Mouse (Mus musculus) 3134 (cell line): ENCODE data around the gene Mthfd1.

Source experiments
- DNase-seq: peaks from one replicate; pipeline ENCODE4 v3.0.0-alpha.2; 2011; ENCODE audit warnings: low spot score; ENCODE audit not compliant: insufficient read length; ENCODE audit errors: extremely low read depth

Gene Mthfd1

DNA sequence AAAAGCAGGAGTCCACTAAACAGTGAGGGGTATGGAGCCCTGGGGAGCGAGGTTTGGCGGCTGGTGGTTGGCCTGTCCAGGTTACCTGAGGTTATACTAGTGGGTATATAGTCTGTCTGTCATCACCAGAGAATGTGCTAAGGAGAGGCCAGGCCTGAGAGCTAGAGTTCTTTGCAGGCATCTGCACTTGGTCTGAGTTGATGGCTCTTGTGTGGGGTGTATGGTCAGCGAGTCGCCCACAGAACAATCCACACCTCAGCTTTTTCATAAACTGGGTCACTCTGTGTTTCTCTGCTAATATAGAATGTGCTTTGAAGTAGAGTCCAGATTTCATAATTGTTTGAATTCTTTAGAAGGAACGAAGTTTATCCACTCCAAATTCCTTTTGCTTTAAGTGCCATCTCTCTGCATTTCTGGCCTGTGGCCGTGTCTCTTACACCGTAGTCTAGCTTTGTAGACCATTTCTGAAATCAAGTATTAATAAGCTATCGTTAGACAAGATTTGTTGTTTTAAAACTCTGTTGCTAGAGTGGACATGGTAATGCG lies 44.3 kb downstream of the Mthfd1 start:
- DNase-seq: no peak

DNA sequence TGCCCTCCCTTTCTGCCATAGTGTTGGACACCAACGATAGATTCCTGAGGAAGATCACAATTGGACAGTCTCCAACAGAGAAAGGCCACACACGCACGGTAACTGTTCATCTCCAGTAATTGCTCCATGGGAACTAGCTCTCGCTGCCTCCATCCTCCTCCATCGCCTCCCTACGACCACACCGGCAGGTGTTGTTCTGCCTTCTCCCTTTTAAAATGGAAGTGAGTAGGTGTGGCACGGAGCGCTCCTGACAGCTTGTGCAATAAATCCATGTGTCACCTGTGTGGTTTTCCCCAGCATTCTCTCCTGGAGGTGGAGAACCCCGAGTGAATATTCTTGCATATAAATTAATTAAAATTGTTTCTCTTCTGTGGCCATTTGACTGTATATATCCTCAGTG lies 45.3 kb downstream of the Mthfd1 start:
- no peak for DNase-seq

DNA sequence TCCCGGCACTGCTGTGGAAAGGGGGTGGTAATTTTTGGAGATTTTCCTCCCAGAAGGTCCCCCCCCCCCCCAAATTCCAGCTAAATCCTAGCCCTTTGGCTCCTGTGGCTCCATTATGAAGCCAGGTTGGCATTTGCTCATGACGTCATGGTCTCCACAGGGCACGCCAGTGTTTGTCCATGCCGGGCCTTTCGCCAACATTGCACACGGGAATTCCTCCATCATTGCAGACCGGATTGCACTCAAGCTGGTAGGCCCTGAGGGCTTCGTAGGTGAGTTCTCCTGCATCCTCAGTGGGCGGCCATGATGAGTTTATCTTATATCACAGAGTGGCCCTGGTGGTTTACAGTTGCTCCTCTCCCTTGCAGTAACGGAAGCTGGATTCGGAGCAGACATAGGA lies 48.4 kb downstream of the Mthfd1 start:
- DNase-seq: no peak

DNA sequence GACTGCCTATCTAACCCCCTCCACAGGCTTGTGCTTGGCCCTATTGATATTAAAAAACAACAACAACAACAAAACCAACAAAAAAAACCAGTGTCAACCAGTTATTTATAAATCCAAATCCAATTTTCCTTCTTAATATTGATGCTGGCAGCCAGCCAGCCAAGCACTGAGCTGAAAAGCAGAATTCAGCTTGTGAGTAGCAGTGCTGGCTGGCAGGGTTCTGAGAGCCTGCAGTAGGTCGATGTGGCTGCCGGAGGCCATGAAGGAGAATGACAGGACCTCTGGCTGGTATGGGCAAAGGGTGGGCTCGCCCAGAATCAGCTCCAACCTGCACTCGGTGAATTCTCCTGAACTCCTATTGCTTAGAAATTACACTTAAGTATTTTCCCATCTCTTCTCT lies 49.1 kb downstream of the Mthfd1 start:
- DNase-seq: no peak

DNA sequence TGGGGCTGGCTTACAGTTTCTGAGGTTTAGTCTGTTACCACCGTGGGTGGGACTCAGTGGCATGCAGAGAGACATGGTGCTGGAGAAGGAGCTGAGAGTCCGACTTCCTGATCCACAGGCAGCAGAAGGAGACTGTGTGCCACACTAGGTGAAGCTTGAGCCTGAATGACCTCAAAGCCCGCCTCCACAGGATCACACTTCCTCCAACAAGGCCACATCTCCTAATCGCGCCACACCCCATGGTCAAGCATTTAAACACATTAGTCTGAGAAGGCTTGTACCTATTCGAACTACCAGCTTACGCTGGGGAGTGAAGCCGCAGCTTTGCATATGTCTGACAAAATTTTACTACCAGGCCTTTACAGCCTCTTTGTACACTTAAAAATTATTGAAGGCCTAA lies 50.0 kb downstream of the Mthfd1 start:
- DNase-seq: no peak

DNA sequence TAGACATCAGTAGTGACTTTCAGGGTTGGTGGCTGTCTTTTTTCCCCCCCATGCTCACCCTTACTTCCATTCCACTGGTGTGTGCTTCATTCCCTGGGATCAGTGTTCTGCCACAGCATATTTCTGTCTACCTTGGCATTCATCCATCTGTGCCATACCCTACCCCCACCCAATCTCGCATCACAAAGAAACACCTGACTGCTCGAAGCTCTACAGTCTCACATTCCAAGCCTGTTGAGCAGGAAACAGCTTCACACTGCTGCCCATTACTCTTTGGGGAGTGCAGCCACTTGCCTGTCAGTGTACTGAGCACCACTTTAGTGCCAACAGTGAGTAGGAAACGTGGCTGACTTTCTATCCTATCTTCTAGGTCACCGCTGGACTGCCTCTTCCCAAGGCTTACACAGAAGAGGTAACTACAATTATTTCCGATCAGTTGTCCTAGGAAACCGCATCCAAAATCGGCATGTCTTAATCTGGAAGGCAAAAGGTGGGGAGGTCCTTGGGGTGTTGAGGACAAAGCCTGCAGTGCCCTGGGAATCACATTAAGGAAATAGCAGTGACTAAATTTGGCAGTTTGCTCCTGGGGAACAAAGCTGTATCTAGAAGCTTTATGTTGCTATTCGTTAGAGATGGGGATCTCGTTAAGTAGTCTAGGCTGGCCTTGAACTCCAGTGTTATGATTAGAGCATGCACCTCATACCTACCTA lies 51.9 kb downstream of the Mthfd1 start:
- no peak for DNase-seq

DNA sequence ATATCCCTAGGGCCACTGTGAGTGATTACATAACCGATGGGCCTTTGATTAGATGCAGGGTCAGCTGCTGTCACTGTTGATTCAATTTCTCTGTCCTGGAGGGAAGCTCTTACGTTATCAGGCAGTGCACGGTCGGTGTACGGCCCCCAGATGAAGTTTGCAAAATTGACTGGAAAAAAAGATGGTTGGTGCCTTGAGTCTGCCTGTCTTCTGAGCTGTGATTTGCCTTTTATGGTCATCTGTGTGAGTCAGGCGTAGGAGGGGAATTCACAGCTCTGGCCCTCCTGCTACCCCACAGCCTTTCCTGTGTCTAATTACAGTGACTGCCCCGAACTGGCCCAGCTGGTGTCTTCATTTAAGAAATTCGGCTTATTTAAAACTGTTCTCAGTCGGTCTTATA lies 52.9 kb downstream of the Mthfd1 start:
- no peak for DNase-seq

DNA sequence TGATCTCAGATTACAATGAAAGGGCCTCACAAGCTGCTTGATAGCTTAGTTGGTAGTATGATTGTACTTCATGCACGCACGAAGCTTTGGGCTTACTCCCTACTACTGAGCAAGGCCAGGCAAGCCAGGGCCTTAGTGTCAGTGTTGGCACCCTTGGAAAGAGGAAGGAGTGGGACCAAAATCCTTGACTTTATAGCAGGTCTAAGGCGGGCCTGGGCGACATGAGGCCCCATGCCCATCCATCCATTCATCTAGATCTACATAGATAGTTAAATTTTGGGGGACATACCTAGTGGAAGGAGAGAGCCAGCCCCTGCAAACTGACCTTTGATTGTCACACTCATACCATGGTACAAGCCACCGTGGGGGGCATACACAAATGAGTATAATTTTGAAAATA lies 53.3 kb downstream of the Mthfd1 start:
- DNase-seq: no peak

DNA sequence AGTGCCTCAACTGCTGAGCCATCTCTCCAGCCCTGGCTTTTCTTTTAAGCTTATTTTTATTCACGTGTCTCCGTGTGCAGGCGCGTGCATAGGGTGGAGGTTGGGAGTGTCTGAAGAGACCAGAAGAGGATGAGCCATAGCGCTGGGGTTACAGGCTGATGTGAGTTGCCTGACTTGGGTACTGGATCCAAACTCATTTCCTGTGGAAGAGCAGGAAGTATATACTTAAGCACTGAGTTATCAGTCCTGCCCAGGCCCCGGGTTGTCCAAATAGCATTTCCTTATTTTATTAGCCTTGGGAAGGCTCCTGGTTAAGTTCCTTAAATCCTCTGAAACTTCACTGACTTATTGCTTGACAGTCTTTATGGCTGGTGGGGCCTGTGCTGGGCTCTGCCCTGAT lies 54.9 kb downstream of the Mthfd1 start:
- DNase-seq: no peak

DNA sequence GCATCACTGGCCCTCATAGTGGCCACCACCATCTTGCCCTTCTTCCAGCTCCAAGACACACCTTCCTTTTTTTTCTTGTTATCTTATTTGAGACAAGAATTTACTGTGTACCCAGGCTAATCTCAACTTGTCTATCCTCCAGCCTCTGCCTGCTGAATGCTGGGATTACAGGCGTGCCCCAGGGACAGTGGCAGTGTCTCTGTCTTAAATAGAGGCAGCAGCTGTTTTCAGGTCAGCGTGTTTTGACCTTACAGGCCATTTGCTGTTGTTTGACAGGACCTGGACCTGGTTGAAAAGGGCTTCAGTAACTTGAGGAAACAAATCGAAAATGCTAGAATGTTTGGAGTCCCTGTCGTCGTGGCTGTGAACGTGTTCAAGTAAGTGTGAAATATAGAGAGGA lies 55.5 kb downstream of the Mthfd1 start:
- no peak for DNase-seq

DNA sequence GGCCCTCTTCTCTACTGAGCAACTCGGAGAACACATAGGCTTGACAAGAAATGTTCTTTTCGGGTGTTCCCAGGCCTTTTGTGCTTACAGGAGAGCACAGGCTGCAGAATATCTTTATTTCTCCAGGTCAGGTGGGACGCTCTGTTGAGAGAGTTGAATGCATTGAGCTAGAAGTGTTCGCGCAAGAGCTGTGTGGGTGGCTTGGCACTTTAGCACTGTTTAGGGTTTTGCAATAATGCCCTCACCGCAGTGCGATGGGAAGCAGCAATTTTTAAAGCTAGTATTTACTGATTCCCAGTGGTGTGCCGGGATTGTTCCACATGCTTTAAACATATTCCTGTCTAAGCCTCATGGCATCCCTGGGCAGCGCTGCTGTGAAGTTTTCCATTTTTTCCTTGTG lies 56.1 kb downstream of the Mthfd1 start:
- no peak for DNase-seq

DNA sequence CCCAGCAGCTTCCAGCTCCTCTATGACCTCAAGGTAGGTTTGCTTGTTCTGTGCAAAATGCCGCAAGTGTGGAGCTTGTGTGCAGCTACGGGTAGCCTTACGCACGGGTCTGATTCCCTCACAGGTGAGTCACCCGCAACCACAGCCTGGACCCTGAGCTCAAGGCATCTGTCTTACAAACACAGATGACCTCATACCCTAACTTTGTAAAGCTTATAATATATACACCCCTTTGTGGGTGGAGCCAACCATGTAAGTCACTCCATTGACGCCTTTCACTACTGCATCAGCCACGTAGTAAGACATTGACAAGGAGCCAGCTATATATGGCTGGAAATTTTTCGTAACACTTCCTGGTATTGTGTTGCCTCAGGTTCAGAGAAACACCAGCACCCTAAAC lies 56.9 kb downstream of the Mthfd1 start:
- no peak for DNase-seq

DNA sequence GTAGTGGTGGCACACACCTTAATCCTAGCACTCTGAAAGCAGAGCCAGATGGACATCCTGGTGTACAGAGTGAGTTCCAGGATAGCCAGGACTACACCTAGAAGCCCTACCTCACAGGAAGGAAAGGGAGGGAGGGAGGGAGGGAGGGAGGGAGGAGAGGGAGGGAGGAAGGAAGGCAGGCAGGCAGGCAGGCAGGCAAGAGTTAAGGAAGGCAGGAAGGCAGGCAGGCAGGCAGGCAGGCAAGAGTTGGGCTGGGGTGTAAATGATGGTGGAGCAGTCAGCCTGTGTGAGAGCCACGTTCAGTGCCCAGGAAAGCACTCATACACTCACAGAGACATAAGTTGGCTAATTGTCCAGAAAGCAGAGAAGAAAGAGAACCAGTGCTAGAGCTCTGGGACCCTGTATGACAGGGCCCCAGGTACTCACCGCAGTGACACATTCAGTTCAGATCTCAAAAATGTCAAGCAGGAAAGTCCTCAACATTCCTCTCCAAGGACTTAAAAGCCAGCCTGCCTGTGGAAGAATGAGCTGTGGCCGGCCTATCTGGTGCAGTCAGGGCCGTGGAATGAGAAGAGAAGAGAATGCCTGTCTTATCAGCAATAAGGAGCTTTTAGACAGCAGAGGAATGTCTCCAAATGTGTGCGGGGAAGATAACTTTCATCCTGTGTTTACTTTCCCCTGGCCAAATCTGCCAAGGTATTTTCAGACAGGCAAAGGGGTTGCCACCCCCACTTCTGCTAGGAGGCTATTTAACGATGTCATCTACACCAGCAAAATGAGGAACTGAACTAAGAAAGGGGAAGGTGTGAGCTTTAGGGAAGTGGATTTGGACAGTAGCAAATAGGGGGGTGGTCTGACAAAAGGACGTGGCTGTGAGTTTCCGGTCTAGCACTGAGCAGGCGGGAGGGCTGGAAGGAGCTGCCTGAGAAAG lies 63.4 kb downstream of the Mthfd1 start:
- DNase-seq: no peak

DNA sequence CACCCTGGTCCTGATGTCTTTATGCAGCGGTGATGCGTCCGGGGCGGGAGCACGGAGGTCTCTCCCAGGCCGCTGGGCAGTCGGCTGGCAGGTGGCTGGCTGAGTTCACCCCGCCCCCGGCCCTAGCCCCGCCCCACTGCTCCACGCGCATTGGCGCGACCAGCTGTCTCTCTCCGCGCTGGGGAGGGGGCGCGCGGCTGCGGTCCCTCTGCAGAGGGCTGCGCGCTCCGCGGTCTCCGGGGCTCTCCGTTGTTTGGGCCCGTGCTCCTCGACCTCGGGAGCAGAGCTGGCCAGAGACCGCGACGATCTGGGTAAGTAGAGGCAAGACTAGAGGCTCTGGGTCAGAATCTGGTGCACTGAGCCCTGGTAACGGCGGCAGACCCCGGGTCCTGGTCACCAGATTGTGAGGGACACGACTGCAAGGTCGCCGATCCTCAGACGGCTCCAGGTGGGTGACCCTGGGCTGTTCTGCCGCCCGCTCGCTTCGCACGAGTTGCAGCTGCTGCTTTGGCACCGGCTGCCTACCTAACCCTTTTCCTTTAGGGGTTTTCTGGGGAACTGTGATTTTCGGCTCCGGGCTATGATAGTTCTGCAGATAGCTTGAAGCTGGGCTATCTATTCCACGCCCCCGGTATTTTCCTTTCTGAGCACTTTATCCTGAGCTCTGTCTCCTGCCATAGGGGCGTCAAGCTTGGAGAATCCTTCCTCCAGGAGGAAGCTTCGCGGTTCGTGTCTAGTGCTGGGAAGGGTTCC lies 69.8 kb downstream of the Mthfd1 start, which contains the start of gene Akap5:
TSS of gene Akap5 (plus strand) at position 213 of the 753 bp plus-strand sequence.
- no peak for DNase-seq

DNA sequence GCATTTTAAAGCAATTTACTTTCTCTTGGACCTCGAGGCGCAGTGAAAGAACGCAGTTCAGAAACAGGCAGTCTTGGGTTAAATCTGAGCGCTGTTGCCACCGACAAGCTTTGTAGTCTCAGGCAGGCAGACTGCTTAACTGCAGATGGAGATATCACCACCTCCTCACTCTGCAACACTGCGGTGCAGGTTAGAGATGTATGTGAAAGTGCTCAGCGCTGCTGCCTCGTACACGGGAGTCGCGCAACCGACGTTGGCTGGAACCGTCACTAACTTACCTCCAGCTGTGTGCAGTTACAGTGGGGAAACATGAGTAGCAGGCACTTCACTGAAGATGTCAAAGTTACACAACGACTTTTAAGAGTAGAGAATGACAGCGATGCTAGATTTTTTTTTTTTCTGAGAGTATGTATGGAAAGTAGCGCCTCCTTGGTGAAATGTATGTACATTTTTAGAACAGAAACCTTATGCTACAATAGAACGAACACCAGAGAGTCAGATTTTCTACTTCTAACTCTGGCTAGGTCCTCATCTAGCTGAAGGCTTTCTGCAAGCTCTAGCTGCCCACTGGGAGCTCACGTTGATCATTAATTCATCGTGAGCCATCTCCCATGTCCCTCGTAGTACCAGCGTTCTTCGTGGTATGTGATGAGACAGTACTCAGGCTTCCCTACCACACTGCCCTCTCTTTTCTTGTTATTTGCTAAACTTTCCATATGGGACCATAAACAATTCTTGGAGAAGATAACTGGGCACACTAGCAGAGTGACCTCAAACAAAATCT lies 71.5 kb downstream of the Mthfd1 start:
- DNase-seq: no peak

DNA sequence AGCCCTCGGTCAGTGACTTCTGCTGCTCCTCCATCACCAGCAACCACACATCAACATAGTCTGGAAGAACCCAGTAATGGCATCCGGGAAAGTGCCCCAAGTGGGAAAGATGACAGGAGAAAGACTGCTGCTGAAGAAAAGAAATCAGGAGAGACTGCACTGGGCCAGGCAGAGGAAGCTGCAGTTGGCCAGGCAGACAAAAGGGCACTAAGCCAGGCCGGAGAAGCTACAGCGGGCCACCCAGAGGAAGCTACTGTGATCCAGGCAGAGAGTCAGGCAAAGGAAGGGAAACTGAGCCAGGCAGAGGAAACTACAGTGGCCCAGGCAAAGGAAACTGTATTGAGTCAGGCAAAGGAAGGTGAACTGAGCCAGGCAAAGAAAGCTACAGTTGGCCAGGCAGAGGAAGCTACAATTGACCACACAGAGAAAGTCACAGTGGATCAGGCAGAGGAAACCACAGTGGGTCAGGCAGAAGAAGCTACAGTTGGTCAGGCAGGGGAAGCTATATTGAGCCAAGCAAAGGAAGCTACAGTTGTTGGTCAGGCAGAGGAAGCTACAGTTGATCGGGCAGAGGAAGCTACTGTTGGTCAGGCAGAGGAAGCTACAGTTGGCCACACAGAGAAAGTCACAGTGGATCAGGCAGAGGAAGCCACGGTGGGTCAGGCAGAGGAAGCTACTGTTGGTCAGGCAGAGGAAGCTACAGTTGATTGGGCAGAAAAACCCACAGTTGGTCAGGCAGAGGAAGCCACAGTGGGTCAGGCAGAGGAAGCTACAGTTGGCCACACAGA lies 73.7 kb downstream of the Mthfd1 start:
- no peak for DNase-seq

DNA sequence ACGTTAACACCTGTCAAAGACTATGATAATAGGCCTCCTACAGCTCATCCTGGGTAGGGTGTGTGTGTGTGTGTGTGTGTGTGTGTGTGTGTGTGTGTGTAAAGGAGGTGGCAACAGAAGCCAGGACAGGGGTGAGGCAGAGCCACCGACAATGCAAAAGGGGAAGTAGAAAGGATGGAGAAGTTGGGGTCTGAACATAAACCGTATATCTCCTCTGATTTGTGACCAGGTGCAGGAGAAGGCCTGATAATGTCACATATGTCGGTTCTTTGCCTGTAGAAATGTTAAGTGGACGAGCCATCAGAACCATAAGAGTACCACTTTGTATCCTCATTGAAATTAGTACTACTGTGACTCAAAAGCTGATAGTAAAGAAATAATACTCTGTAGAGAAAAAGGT lies 78.6 kb downstream of the Mthfd1 start:
- no peak for DNase-seq

DNA sequence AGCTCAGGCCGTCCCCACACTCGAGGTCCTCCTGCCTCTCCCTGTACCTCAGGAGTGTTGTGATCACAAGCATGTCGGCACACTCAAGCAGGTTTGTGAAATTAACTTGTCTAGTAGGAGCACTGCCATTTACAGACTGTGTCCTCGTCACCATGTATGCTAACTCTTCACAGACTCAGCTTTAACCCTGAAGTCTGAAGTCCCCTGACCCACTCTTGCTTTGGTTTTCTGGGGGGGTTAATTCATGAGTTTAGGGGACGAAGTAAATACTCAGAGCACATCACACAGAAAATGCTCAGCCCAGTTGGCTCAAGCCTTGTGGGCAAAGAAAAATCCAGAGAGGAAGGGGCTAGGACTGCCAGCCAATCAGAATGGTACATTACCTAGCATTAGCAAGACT lies 80.5 kb downstream of the Mthfd1 start:
- DNase-seq: no peak

DNA sequence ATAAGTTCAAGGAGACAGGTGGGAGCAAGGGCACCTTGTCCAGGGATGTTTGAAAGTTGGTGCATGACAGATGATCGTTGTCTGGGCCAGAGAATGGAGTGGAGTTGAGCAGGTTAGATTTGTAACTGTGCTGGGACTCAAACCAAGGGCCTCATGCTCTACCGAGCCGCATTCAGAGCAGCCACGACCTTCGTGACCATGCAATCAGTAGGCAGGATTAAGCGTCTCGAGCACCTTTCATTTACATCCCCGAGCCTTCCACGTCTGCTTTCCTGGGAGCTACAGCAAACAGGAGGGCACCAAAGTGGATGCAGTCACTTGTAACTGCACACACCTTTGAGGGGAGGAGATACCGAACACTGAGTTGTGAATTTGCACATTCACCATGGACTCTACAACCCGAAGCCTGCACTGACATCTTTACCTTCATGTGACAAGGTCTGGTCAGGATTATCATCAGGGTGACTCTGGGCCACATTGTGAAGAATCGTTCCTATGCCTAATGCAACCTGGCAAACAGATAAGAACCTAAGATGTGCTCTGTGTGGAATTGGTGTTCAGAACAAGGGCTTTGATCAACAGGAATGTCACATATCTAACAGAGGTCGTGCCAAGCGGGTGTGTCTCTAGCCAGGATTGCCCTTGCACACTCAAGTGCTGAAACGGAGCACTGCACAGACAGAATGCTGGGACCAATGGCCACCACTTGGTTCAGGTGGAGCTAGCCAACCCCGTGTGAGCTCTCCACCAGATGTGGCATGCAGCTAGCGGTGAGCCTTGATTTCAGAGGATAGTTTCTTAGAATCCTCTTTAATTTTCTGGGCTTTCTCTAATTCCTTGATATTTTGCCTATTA lies 81.2 kb downstream of the Mthfd1 start:
- no peak for DNase-seq
